Mouse (Mus musculus) spleen, adult 2 months (tissue): Measurements from ENCODE around the gene Ngrn.

Experiments used
- CTCF ChIP-seq: fragments of 200-500 bp; IDR thresholded peaks from 2 replicates; pipeline ENCODE4 v1.5.1; 2011; ENCODE audit warnings: mild to moderate bottlenecking, inconsistent platforms; ENCODE audit not compliant: insufficient read depth, insufficient read length, insufficient replicate concordance; ENCODE audit errors: extremely low read depth
- POLR2A ChIP-seq: fragments of 200-500 bp; IDR thresholded peaks from 2 replicates; pipeline ENCODE4 v1.6.1; 2011; ENCODE audit warnings: low read depth, low read length, inconsistent platforms

- no peak for TF ChIP-seq POLR2A
- TF ChIP-seq CTCF = no peak
Measured at GRCm38 (mm10) chr7:80238542-80238941, 22.5 kb upstream of the Ngrn start.
